Mouse (Mus musculus): ENCODE results near the gene Naa30. TPM values are rescaled to one million over a fixed set of nuclear protein-coding genes. Genes with fewer than 3 reads are reported as not detected.
A peak's percentile ranks its signal among the peaks of the same experiment; 100 is the strongest.
"Not testable (repeated sequence)": the region's sequence is repeated elsewhere in the genome, so short reads cannot be mapped to it uniquely, and the experiment has no call there.

The Naa30 gene
- total RNA-seq, 1 experiment from 2014 or later, result 53.3 TPM

GRCm38 (mm10) chr14:49219466-49220022, 47.5 kb downstream of the Naa30 start:
- ATAC-seq (replicated peaks; ENCODE audit: low read depth, poor library complexity, severe bottlenecking), result not testable (repeated sequence)

- no peak for ATAC-seq (replicated peaks; ENCODE audit: low read depth, poor library complexity, severe bottlenecking)
These were observed 49.7 kb downstream of the Naa30 start for GRCm38 (mm10) chr14:49221771-49222170.

- no peak for ATAC-seq (replicated peaks; ENCODE audit: low read depth, poor library complexity, severe bottlenecking)
These were observed 54.4 kb downstream of the Naa30 start for GRCm38 (mm10) chr14:49226471-49226870.

GRCm38 (mm10) chr14:49226986-49227385, 55.0 kb downstream of the Naa30 start:
- ATAC-seq (replicated peaks; ENCODE audit: low read depth, poor library complexity, severe bottlenecking), result no peak

- no peak for ATAC-seq (replicated peaks; ENCODE audit: low read depth, poor library complexity, severe bottlenecking)
These were observed 59.8 kb downstream of the Naa30 start for GRCm38 (mm10) chr14:49231845-49232244.

- peak; percentile 82 for ATAC-seq (replicated peaks; ENCODE audit: low read depth, poor library complexity, severe bottlenecking)
These were observed 62.9 kb downstream of the Naa30 start for GRCm38 (mm10) chr14:49234788-49235515.

- peak; percentile 68 for ATAC-seq (replicated peaks; ENCODE audit: low read depth, poor library complexity, severe bottlenecking)
These were observed 66.2 kb downstream of the Naa30 start for GRCm38 (mm10) chr14:49238206-49238605.

Other genes with a start within 250 kb of the Naa30 start
- gene Ap5m1, start 106.1 kb upstream of the Naa30 start, total RNA-seq (2017), result 20.9 and 38.9 TPM in 2 replicates
- gene Exoc5, start 105.6 kb upstream of the Naa30 start, total RNA-seq (2017), result 98.1 and 117 TPM in 2 replicates
- gene ccdc198, start 73.2 kb downstream of the Naa30 start, total RNA-seq (2017), result not detected in 2 replicates